Mouse (Mus musculus) limb, embryonic 12.5 days (tissue): ENCODE results near the gene Nop58. TPM values are rescaled to one million over a fixed set of nuclear protein-coding genes. Genes with fewer than 3 reads are reported as not detected.
A peak's percentile ranks its signal among the peaks of the same experiment; 100 is the strongest.
"Not testable (repeated sequence)": the region's sequence is repeated elsewhere in the genome, so short reads cannot be mapped to it uniquely, and the experiment has no call there.

Experiments used
- ATAC-seq: fragments of 200-750 bp; cut with Nextera tagmentation; 2 replicates; pipeline ENCODE4 v1.8.0; 2017; ENCODE audit warnings: low read depth, moderate TSS enrichment; ENCODE audit not compliant: insufficient number of reproducible peaks, insufficient read depth, low FRiP score, low TSS enrichment
- H3K27ac ChIP-seq: fragments of 300-500 bp; sonication (generic); 2 replicates; pipeline ENCODE4 v1.5.1; 2016; ENCODE audit warnings: mild to moderate bottlenecking, moderate library complexity
- H3K27me3 ChIP-seq: fragments of 300-500 bp; sonication (generic); 2 replicates; pipeline ENCODE4 v1.6.1; 2016; ENCODE audit warnings: mild to moderate bottlenecking, moderate library complexity
- H3K36me3 ChIP-seq: fragments of 300-500 bp; sonication (generic); 2 replicates; pipeline ENCODE4 v1.6.1; 2016; ENCODE audit warnings: mild to moderate bottlenecking, moderate library complexity
- H3K4me1 ChIP-seq: fragments of 300-500 bp; sonication (generic); replicated peaks from 2 replicates; pipeline ENCODE4 v1.6.1; 2016
- H3K4me2 ChIP-seq: fragments of 300-500 bp; sonication (generic); 2 replicates; pipeline ENCODE4 v1.6.1; 2016; ENCODE audit warnings: mild to moderate bottlenecking, moderate library complexity
- H3K4me3 ChIP-seq: fragments of 300-500 bp; sonication (generic); replicated peaks from 2 replicates; pipeline ENCODE4 v1.5.1; 2016; ENCODE audit warnings: mild to moderate bottlenecking
- H3K9ac ChIP-seq: fragments of 300-500 bp; sonication (generic); replicated peaks from 2 replicates; pipeline ENCODE4 v1.6.1; 2016; ENCODE audit warnings: mild to moderate bottlenecking, moderate library complexity
- H3K9me3 ChIP-seq: fragments of 300-500 bp; sonication (generic); 2 replicates; pipeline ENCODE4 v1.6.1; 2016; ENCODE audit warnings: mild to moderate bottlenecking, moderate library complexity
- WGBS: fragments of 180-500 bp; shearing (Covaris S2); methylation state at CpG from one replicate; pipeline ENCODE4 v1.1.7; 2016; 5-methylcytosine and 5-hydroxymethylcytosine counted together
- polyA plus RNA-seq: library from polyadenylated mRNA; unstranded; fragments of >200 nt; fragmentation: Nextera tagmentation; extraction: Ambion mirVana; gene quantifications from 2 replicates; pipeline ENCODE4 v1.2.1, GENCODE M21; 2016

Nop58 gene
- polyA plus RNA-seq, 1 experiment from 2014 or later: 303 TPM

- no peak overlapping the region for H3K4me3 ChIP-seq
- no peak overlapping the region for H3K9ac ChIP-seq
- H3K36me3 ChIP-seq: no peaks in the 10 kb centered on the region
- no peak overlapping the region for H3K4me2 ChIP-seq
- no peaks in the 10 kb centered on the region for H3K4me1 ChIP-seq
- no peak overlapping the region for H3K27ac ChIP-seq
- no peaks in the 10 kb centered on the region for H3K9me3 ChIP-seq
- WGBS: 92% methylated on average over 8 of the region's 8 CpGs
- no peaks in the 10 kb centered on the region for H3K27me3 ChIP-seq
- ATAC-seq: no peak
These were observed 45.3 kb downstream of the Nop58 start for GRCm38 (mm10) chr1:59730106-59730505.

GRCm38 (mm10) chr1:59730737-59731136 lies 46.0 kb downstream of the Nop58 start:
- no peak overlapping the region for H3K4me2 ChIP-seq
- no peak overlapping the region for H3K9ac ChIP-seq
- H3K27ac ChIP-seq: no peak overlapping the region
- no peak for ATAC-seq
- no peaks in the 10 kb centered on the region for H3K36me3 ChIP-seq
- no peaks in the 10 kb centered on the region for H3K9me3 ChIP-seq
- 92% methylated on average over 4 of the region's 4 CpGs for whole genome bisulfite sequencing
- H3K4me3 ChIP-seq: no peak overlapping the region
- H3K4me1 ChIP-seq: no peaks in the 10 kb centered on the region
- H3K27me3 ChIP-seq: no peaks in the 10 kb centered on the region

GRCm38 (mm10) chr1:59734076-59734475 lies 49.3 kb downstream of the Nop58 start:
- Histone ChIP-seq H3K9me3 (no peaks in the 10 kb centered on the region), H3K27me3 (no peaks in the 10 kb centered on the region), H3K4me3 (no peak overlapping the region), H3K27ac (no peak overlapping the region), H3K9ac (no peak overlapping the region), H3K36me3 (no peaks in the 10 kb centered on the region), H3K4me1 (no peaks in the 10 kb centered on the region), H3K4me2 (no peak overlapping the region)
- 77% methylated on average over 6 of the region's 6 CpGs for WGBS
- no peak for ATAC-seq

- no peaks in the 10 kb centered on the region for H3K36me3 ChIP-seq
- 76% methylated on average over 6 of the region's 6 CpGs for WGBS
- H3K27me3 ChIP-seq: no peaks in the 10 kb centered on the region
- no peak overlapping the region for H3K9ac ChIP-seq
- H3K9me3 ChIP-seq: no peaks in the 10 kb centered on the region
- no peak overlapping the region for H3K27ac ChIP-seq
- H3K4me2 ChIP-seq: no peak overlapping the region
- no peak overlapping the region for H3K4me3 ChIP-seq
- H3K4me1 ChIP-seq: no peaks in the 10 kb centered on the region
- ATAC-seq: no peak
These were observed 54.1 kb downstream of the Nop58 start for GRCm38 (mm10) chr1:59738768-59739414.

GRCm38 (mm10) chr1:59739577-59740354 lies 55.0 kb downstream of the Nop58 start:
- ATAC-seq: no peak
- Histone ChIP-seq H3K27me3 (no peaks in the 10 kb centered on the region), H3K4me3 (no peak overlapping the region), H3K9ac (no peak overlapping the region), H3K36me3 (no peaks in the 10 kb centered on the region), H3K9me3 (no peaks in the 10 kb centered on the region), H3K4me1 (no peaks in the 10 kb centered on the region), H3K4me2 (no peak overlapping the region), H3K27ac (no peak overlapping the region)
- WGBS: 57% methylated on average over 17 of the region's 17 CpGs

- Histone ChIP-seq H3K27ac (no peak overlapping the region), H3K9me3 (no peaks in the 10 kb centered on the region), H3K4me2 (no peak overlapping the region), H3K4me1 (no peaks in the 10 kb centered on the region), H3K4me3 (no peak overlapping the region), H3K27me3 (no peaks in the 10 kb centered on the region), H3K36me3 (no peaks in the 10 kb centered on the region), H3K9ac (no peak overlapping the region)
- ATAC-seq: no peak
- 72% methylated on average over 2 of the region's 2 CpGs for WGBS
These were observed 64.3 kb downstream of the Nop58 start for GRCm38 (mm10) chr1:59749047-59749446.

GRCm38 (mm10) chr1:59749724-59750123 lies 65.0 kb downstream of the Nop58 start:
- H3K9me3 ChIP-seq, H3K4me2 ChIP-seq, H3K27me3 ChIP-seq, H3K9ac ChIP-seq, H3K27ac ChIP-seq, ATAC-seq, H3K36me3 ChIP-seq, H3K4me1 ChIP-seq, H3K4me3 ChIP-seq: not testable (repeated sequence)
- 69% methylated on average over 5 of the region's 5 CpGs for WGBS

GRCm38 (mm10) chr1:59755298-59755697 lies 70.5 kb downstream of the Nop58 start:
- Histone ChIP-seq H3K4me1 (no peaks in the 10 kb centered on the region), H3K4me2 (no peak overlapping the region), H3K9me3 (no peaks in the 10 kb centered on the region), H3K9ac (no peak overlapping the region), H3K27ac (no peak overlapping the region), H3K36me3 (no peaks in the 10 kb centered on the region), H3K4me3 (no peak overlapping the region), H3K27me3 (no peaks in the 10 kb centered on the region)
- no peak for ATAC-seq
- WGBS: 76% methylated on average over 1 of the region's 1 CpGs

GRCm38 (mm10) chr1:59758325-59758724 lies 73.6 kb downstream of the Nop58 start:
- WGBS: 78% methylated on average over 1 of the region's 1 CpGs
- Histone ChIP-seq H3K27me3 (no peaks in the 10 kb centered on the region), H3K4me3 (no peak overlapping the region), H3K4me2 (no peak overlapping the region), H3K9ac (no peak overlapping the region), H3K9me3 (no peaks in the 10 kb centered on the region), H3K4me1 (no peaks in the 10 kb centered on the region; the same call in 1 of the 2 replicates), H3K27ac (no peak overlapping the region), H3K36me3 (no peaks in the 10 kb centered on the region)
- ATAC-seq: no peak

- WGBS: 1% methylated on average over 10 of the region's 10 CpGs
These were observed 77.4 kb downstream of the Nop58 start for GRCm38 (mm10) chr1:59762208-59762607.

GRCm38 (mm10) chr1:59762651-59763163 lies 77.9 kb downstream of the Nop58 start:
- ATAC-seq: peak; percentile 56
- Histone ChIP-seq H3K9ac (peak overlapping the region; percentile 87), H3K36me3 (0 out of 2 replicates have a peak, but pooled peaks cover under 1% of the 10 kb centered on the region), H3K27me3 (no peaks in the 10 kb centered on the region), H3K4me1 (peaks cover 9% of the 10 kb centered on the region), H3K27ac (peak overlapping the region; percentile 99), H3K4me2 (peak overlapping the region; percentile 79), H3K4me3 (peak overlapping the region; percentile 97), H3K9me3 (no peaks in the 10 kb centered on the region)
- under 1% methylated on average over 44 of the region's 44 CpGs for WGBS

More at GRCm38 (mm10) chr1:59762208-59762607, 77.4 kb downstream of the Nop58 start:
- Histone ChIP-seq H3K27ac (peak overlapping the region; percentile 99), H3K9ac (peak overlapping the region; percentile 87), H3K36me3 (no peaks in the 10 kb centered on the region), H3K4me3 (peak overlapping the region; percentile 97), H3K27me3 (no peaks in the 10 kb centered on the region), H3K9me3 (no peaks in the 10 kb centered on the region), H3K4me1 (peaks cover 9% of the 10 kb centered on the region), H3K4me2 (peak overlapping the region; percentile 79)
- no peak for ATAC-seq
